Mouse (Mus musculus): Measurements from ENCODE around the gene Bag5. TPM values are rescaled to one million over a fixed set of nuclear protein-coding genes. Genes with fewer than 3 reads are reported as not detected.

The Bag5 gene
- total and polyA plus RNA-seq, 3 experiments, result 24.0 to 38.0 TPM; not detected in 1

GRCm38 (mm10) chr12:111693341-111694270, 19.5 kb downstream of the Bag5 start:
- no peaks in the 10 kb centered on the region for H3K4me1 ChIP-seq (ENCODE audit: control insufficient read depth in 1 of 2, insufficient read depth in 2 of 2, low read length in 2 of 2)
- no peak for TF ChIP-seq EP300 (IDR thresholded peaks at IDR 0.05; ENCODE audit: low read depth in 1 of 2, low read length in 2 of 2)
- no peak for TF ChIP-seq JUND (IDR thresholded peaks at IDR 0.05; ENCODE audit: low read depth, low read length)
- no peak for TF ChIP-seq NRF1 (IDR thresholded peaks at IDR 0.05; ENCODE audit: insufficient read depth, low read depth, low read length, poor library complexity, severe bottlenecking)
- no peak for TF ChIP-seq POLR2AphosphoS5 (IDR thresholded peaks at IDR 0.05; ENCODE audit: borderline replicate concordance, low read depth, low read length)
- TF ChIP-seq UBTF (IDR thresholded peaks at IDR 0.05; ENCODE audit: borderline replicate concordance, insufficient read depth, low read depth, low read length), result no peak
- TF ChIP-seq ZMIZ1 (IDR thresholded peaks at IDR 0.05; ENCODE audit: low read depth, low read length), result no peak
- TF ChIP-seq NELFE (IDR thresholded peaks at IDR 0.05; ENCODE audit: low read depth, low read length), result no peak
- TF ChIP-seq POLR2A (IDR thresholded peaks at IDR 0.05; ENCODE audit: control insufficient read depth in 1 of 2, insufficient read depth in 1 of 2, low read depth in 1 of 2, low read length in 2 of 2, poor library complexity in 1 of 2), result no peak
- no peak for TF ChIP-seq MAZ (IDR thresholded peaks at IDR 0.05; ENCODE audit: low read depth, low read length)

GRCm38 (mm10) chr12:111692899-111693298, 20.2 kb downstream of the Bag5 start:
- H3K27me3 ChIP-seq (ENCODE audit: control insufficient read depth in 1 of 2, insufficient read depth in 2 of 2, low read length in 2 of 2), result no peaks in the 10 kb centered on the region

More at GRCm38 (mm10) chr12:111693341-111694270, 19.5 kb downstream of the Bag5 start:
- Histone ChIP-seq H3K36me3 (ENCODE audit: control insufficient read depth in 1 of 2, insufficient read depth in 2 of 2, low read length in 2 of 2) (no peaks in the 10 kb centered on the region), H3K4me3 (ENCODE audit: control insufficient read depth in 1 of 2, insufficient read depth in 1 of 2, low read depth in 2 of 2, low read length in 2 of 2) (no peak overlapping the region), H3K27ac (ENCODE audit: control insufficient read depth, low read depth, low read length) (no peak overlapping the region), H3K79me2 (ENCODE audit: control insufficient read depth, insufficient read depth, low read length, poor library complexity) (no peaks in the 10 kb centered on the region), H3K27me3 (ENCODE audit: control insufficient read depth in 1 of 2, insufficient read depth in 2 of 2, low read length in 2 of 2) (no peaks in the 10 kb centered on the region), H3K9ac (ENCODE audit: control insufficient read depth, low read depth, low read length, poor library complexity, severe bottlenecking) (no peak overlapping the region), H3K9me3 (replicated peaks; ENCODE audit: insufficient read depth, low read length) (no peaks in the 10 kb centered on the region)
- no peak for DNase-seq (ENCODE audit: low read depth, low spot score)

More at GRCm38 (mm10) chr12:111692899-111693298, 20.2 kb downstream of the Bag5 start:
- Histone ChIP-seq H3K79me2 (ENCODE audit: control insufficient read depth, insufficient read depth, low read length, poor library complexity) (no peaks in the 10 kb centered on the region), H3K27ac (ENCODE audit: control insufficient read depth, low read depth, low read length) (no peak overlapping the region), H3K9me3 (replicated peaks; ENCODE audit: insufficient read depth, low read length) (no peaks in the 10 kb centered on the region), H3K36me3 (ENCODE audit: control insufficient read depth in 1 of 2, insufficient read depth in 2 of 2, low read length in 2 of 2) (no peaks in the 10 kb centered on the region), H3K9ac (ENCODE audit: control insufficient read depth, low read depth, low read length, poor library complexity, severe bottlenecking) (no peak overlapping the region), H3K4me1 (ENCODE audit: control insufficient read depth in 1 of 2, insufficient read depth in 2 of 2, low read length in 2 of 2) (no peaks in the 10 kb centered on the region), H3K4me3 (ENCODE audit: control insufficient read depth in 1 of 2, insufficient read depth in 1 of 2, low read depth in 2 of 2, low read length in 2 of 2) (no peak overlapping the region)
- no peak for TF ChIP-seq ELF1 (IDR thresholded peaks at IDR 0.05; ENCODE audit: low read depth, low read length)
- no peak for TF ChIP-seq JUND (IDR thresholded peaks at IDR 0.05; ENCODE audit: low read depth, low read length)
- TF ChIP-seq CHD1 (IDR thresholded peaks at IDR 0.05; ENCODE audit: low read depth, low read length), result no peak
- TF ChIP-seq HCFC1 (IDR thresholded peaks at IDR 0.05; ENCODE audit: low read depth, low read length), result no peak
- TF ChIP-seq TCF12 (IDR thresholded peaks at IDR 0.05; ENCODE audit: low read depth, low read length), result no peak
- no peak for TF ChIP-seq MAFK (IDR thresholded peaks at IDR 0.05; ENCODE audit: borderline replicate concordance, low read depth, low read length)
- no peak for TF ChIP-seq GATA1 (IDR thresholded peaks at IDR 0.05; ENCODE audit: low read depth, low read length)
- no peak for TF ChIP-seq NELFE (IDR thresholded peaks at IDR 0.05; ENCODE audit: low read depth, low read length)
- no peak for TF ChIP-seq TBP (IDR thresholded peaks at IDR 0.05; ENCODE audit: low read depth, low read length)
- no peak for TF ChIP-seq BHLHE40 (IDR thresholded peaks at IDR 0.05; ENCODE audit: borderline replicate concordance, low read depth, low read length)
- no peak for TF ChIP-seq USF2 (IDR thresholded peaks at IDR 0.05; ENCODE audit: borderline replicate concordance in 1 of 2, insufficient read depth in 1 of 2, low read depth in 1 of 2, low read length in 2 of 2)
- no peak for TF ChIP-seq SMC3 (IDR thresholded peaks at IDR 0.05; ENCODE audit: low read depth, low read length)
- TF ChIP-seq ZNF384 (IDR thresholded peaks at IDR 0.05; ENCODE audit: low read depth, low read length), result no peak
- no peak for DNase-seq (ENCODE audit: low read depth, low spot score)
